Mouse (Mus musculus) embryonic facial prominence, embryonic 11.5 days (tissue): ENCODE data around the gene Ctsq. TPM values are rescaled to one million over a fixed set of nuclear protein-coding genes. Genes with fewer than 3 reads are reported as not detected.

Experiments
- polyA plus RNA-seq: library from polyadenylated mRNA; unstranded; fragments of >200 nt; fragmentation: Nextera tagmentation; extraction: Ambion mirVana; gene quantifications from 2 replicates; pipeline ENCODE4 v1.2.1, GENCODE M21; 2014

Ctsq gene
- polyA plus RNA-seq, 1 experiment from 2014 or later, result not detected

Other genes starting within 250 kb of the Ctsq start
- gene Ctsll3, start 237.8 kb downstream of the Ctsq start, polyA plus RNA-seq, result not detected in 2 replicates
- not detected in 2 replicates for gene 4930486L24Rik, start 176.2 kb downstream of the Ctsq start, polyA plus RNA-seq
- gene Gm49392, start 143.7 kb downstream of the Ctsq start, polyA plus RNA-seq, result 0.17 and 0.26 TPM in 2 replicates
- gene Ctla2b, start 143.2 kb downstream of the Ctsq start, polyA plus RNA-seq, result 2.1 and 2.3 TPM in 2 replicates
- gene Tpbpb, start 135.8 kb downstream of the Ctsq start, polyA plus RNA-seq, result not detected in 2 replicates
- not detected in 2 replicates for gene Gm49393, start 105.0 kb downstream of the Ctsq start, polyA plus RNA-seq
- gene Gm49391, start 104.1 kb downstream of the Ctsq start, polyA plus RNA-seq, result 1.2 and 2.1 TPM in 2 replicates
- gene Ctla2a, start 104.0 kb downstream of the Ctsq start, polyA plus RNA-seq, result 14.1 and 15.5 TPM in 2 replicates
- not detected in 2 replicates for gene Tpbpa, start 98.6 kb downstream of the Ctsq start, polyA plus RNA-seq
- not detected in 2 replicates for gene Ctsj, start 34.7 kb downstream of the Ctsq start, polyA plus RNA-seq
- not detected in 2 replicates for gene Ctsr, start 123.6 kb upstream of the Ctsq start, polyA plus RNA-seq
- not detected in 2 replicates for gene Cts6, start 162.8 kb upstream of the Ctsq start, polyA plus RNA-seq
- not detected in 2 replicates for gene Cts8, start 214.7 kb upstream of the Ctsq start, polyA plus RNA-seq
- not detected in 2 replicates for gene Gm49398, start 248.2 kb upstream of the Ctsq start, polyA plus RNA-seq